Mouse (Mus musculus): ENCODE measurements around the gene Rps25. TPM values are rescaled to one million over a fixed set of nuclear protein-coding genes. Genes with fewer than 3 reads are reported as not detected.
A peak's percentile ranks its signal among the peaks of the same experiment; 100 is the strongest.
"Not testable (repeated sequence)": the region's sequence is repeated elsewhere in the genome, so short reads cannot be mapped to it uniquely, and the experiment has no call there.

The Rps25 gene
- polyA plus RNA-seq, 1 experiment from 2014 or later = 1,489 TPM

- Histone ChIP-seq H3K4me3 (ENCODE audit: low read depth, low read length) (peak within 1 kb of the TSS; percentile 72), H3K9ac (replicated peaks) (peak within 1 kb of the TSS; percentile 80), H3K36me3 (replicated peaks; ENCODE audit: insufficient read depth, low read length) (peaks cover 16% of the 10 kb centered on the region; the same call in 1 of the 2 replicates), H3K4me2 (ENCODE audit: low read depth, low read length) (peak within 1 kb of the TSS; percentile 95), H3K4me1 (ENCODE audit: insufficient read depth) (peaks cover 10% of the 10 kb centered on the region), H3K27me3 (ENCODE audit: insufficient read depth, low read length) (no peaks in the 10 kb centered on the region), H3K27ac (ENCODE audit: low read depth) (peak within 1 kb of the TSS; percentile 75), H3K9me3 (ENCODE audit: low read length) (no peaks in the 10 kb centered on the region)
- ATAC-seq (no peak), DNase-seq (no peak)
- TF ChIP-seq EP300 (IDR thresholded peaks at IDR 0.05; ENCODE audit: low read depth) (no peak), CTCF (IDR thresholded peaks at IDR 0.05; ENCODE audit: low read depth) (no peak)
- 69% methylated on average over 14 of the region's 14 CpGs for WGBS (ENCODE audit: insufficient replicate concordance)
Measured at GRCm38 (mm10) chr9:44418519-44419385, 11.8 kb downstream of the Rps25 start, which contains the start of gene Ccdc84. Gene Ccdc84 (minus strand): TSS chr9:44418569.

- not testable (repeated sequence) for H3K9ac ChIP-seq (replicated peaks); H3K27me3 ChIP-seq (ENCODE audit: insufficient read depth, low read length); H3K4me2 ChIP-seq (ENCODE audit: low read depth, low read length); DNase-seq; H3K36me3 ChIP-seq (replicated peaks; ENCODE audit: insufficient read depth, low read length); H3K9me3 ChIP-seq (ENCODE audit: low read length); H3K4me3 ChIP-seq (ENCODE audit: low read depth, low read length); H3K4me1 ChIP-seq (ENCODE audit: insufficient read depth); H3K27ac ChIP-seq (ENCODE audit: low read depth); ATAC-seq
- WGBS (ENCODE audit: insufficient replicate concordance) = 86% methylated on average over 9 of the region's 9 CpGs
Measured at GRCm38 (mm10) chr9:44419730-44420129, 12.8 kb downstream of the Rps25 start.

GRCm38 (mm10) chr9:44420280-44420898 is 13.4 kb downstream of the Rps25 start:
- Histone ChIP-seq H3K4me2 (ENCODE audit: low read depth, low read length) (no peak overlapping the region), H3K4me1 (ENCODE audit: insufficient read depth) (peaks cover 10% of the 10 kb centered on the region), H3K9ac (replicated peaks) (no peak overlapping the region), H3K36me3 (replicated peaks; ENCODE audit: insufficient read depth, low read length) (0 out of 2 replicates have a peak, but pooled peaks cover 3% of the 10 kb centered on the region), H3K9me3 (ENCODE audit: low read length) (no peaks in the 10 kb centered on the region), H3K4me3 (ENCODE audit: low read depth, low read length) (no peak overlapping the region), H3K27ac (ENCODE audit: low read depth) (no peak overlapping the region), H3K27me3 (ENCODE audit: insufficient read depth, low read length) (no peaks in the 10 kb centered on the region)
- DNase-seq (no peak), ATAC-seq (no peak)
- TF ChIP-seq CTCF (IDR thresholded peaks at IDR 0.05; ENCODE audit: low read depth) = no peak
- TF ChIP-seq EP300 (IDR thresholded peaks at IDR 0.05; ENCODE audit: low read depth) = no peak
- 52% methylated on average over 5 of the region's 5 CpGs for WGBS (ENCODE audit: insufficient replicate concordance)

- 76% methylated on average over 4 of the region's 4 CpGs for WGBS (ENCODE audit: insufficient replicate concordance)
- DNase-seq (no peak), ATAC-seq (no peak)
- Histone ChIP-seq H3K27ac (ENCODE audit: low read depth) (no peak overlapping the region), H3K27me3 (ENCODE audit: insufficient read depth, low read length) (no peaks in the 10 kb centered on the region), H3K4me2 (ENCODE audit: low read depth, low read length) (no peak overlapping the region), H3K4me1 (ENCODE audit: insufficient read depth) (no peaks in the 10 kb centered on the region), H3K9ac (replicated peaks) (no peak overlapping the region), H3K36me3 (replicated peaks; ENCODE audit: insufficient read depth, low read length) (no peaks in the 10 kb centered on the region), H3K4me3 (ENCODE audit: low read depth, low read length) (no peak overlapping the region), H3K9me3 (ENCODE audit: low read length) (no peaks in the 10 kb centered on the region)
- TF ChIP-seq CTCF (IDR thresholded peaks at IDR 0.05; ENCODE audit: low read depth) (no peak), EP300 (IDR thresholded peaks at IDR 0.05; ENCODE audit: low read depth) (no peak)
Measured at GRCm38 (mm10) chr9:44423576-44423975, 16.6 kb downstream of the Rps25 start.

- no peak for ATAC-seq
- WGBS (ENCODE audit: insufficient replicate concordance) = 42% methylated on average over 5 of the region's 5 CpGs
- no peak overlapping the region for H3K9ac ChIP-seq (replicated peaks)
Measured at GRCm38 (mm10) chr9:44432577-44433185, 25.7 kb downstream of the Rps25 start.

GRCm38 (mm10) chr9:44435747-44436146 is 28.8 kb downstream of the Rps25 start:
- 38% methylated on average over 6 of the region's 6 CpGs for WGBS (ENCODE audit: insufficient replicate concordance)
- peak; percentile 27; the same call in 1 of the 2 replicates for ATAC-seq
- Histone ChIP-seq H3K9ac (replicated peaks) (no peak overlapping the region), H3K4me3 (ENCODE audit: low read depth, low read length) (no peak overlapping the region), H3K4me2 (ENCODE audit: low read depth, low read length) (no peak overlapping the region), H3K9me3 (ENCODE audit: low read length) (no peaks in the 10 kb centered on the region), H3K36me3 (replicated peaks; ENCODE audit: insufficient read depth, low read length) (no peaks in the 10 kb centered on the region), H3K27me3 (ENCODE audit: insufficient read depth, low read length) (no peaks in the 10 kb centered on the region), H3K27ac (ENCODE audit: low read depth) (0 out of 2 replicates have a peak overlapping the region, but pooled peaks have one; percentile 7), H3K4me1 (ENCODE audit: insufficient read depth) (no peaks in the 10 kb centered on the region)
- TF ChIP-seq EP300 (IDR thresholded peaks at IDR 0.05; ENCODE audit: low read depth) = no peak
- no peak for TF ChIP-seq CTCF (IDR thresholded peaks at IDR 0.05; ENCODE audit: low read depth)
- DNase-seq = peak; percentile 33

More at GRCm38 (mm10) chr9:44432577-44433185, 25.7 kb downstream of the Rps25 start:
- Histone ChIP-seq H3K4me2 (ENCODE audit: low read depth, low read length) (no peak overlapping the region), H3K9me3 (ENCODE audit: low read length) (no peaks in the 10 kb centered on the region), H3K4me3 (ENCODE audit: low read depth, low read length) (no peak overlapping the region), H3K27me3 (ENCODE audit: insufficient read depth, low read length) (no peaks in the 10 kb centered on the region), H3K36me3 (replicated peaks; ENCODE audit: insufficient read depth, low read length) (no peaks in the 10 kb centered on the region), H3K4me1 (ENCODE audit: insufficient read depth) (no peaks in the 10 kb centered on the region), H3K27ac (ENCODE audit: low read depth) (no peak overlapping the region)
- TF ChIP-seq CTCF (IDR thresholded peaks at IDR 0.05; ENCODE audit: low read depth) (0 out of 2 replicates have a peak, but pooled peaks have one; percentile 19), EP300 (IDR thresholded peaks at IDR 0.05; ENCODE audit: low read depth) (no peak)
- no peak for DNase-seq

Measured in liver, postnatal 0 days (tissue).